Mouse (Mus musculus) neural tube, embryonic 15.5 days (tissue): ENCODE measurements at regions not wholly inside any gene's neighbourhood (a gene's known extent, or its start where the extent isn't known, plus 50 kb on each side); places are given as distances from the start of the nearest gene placed in this dataset.

Experiments used
- ATAC-seq: fragments of 200-750 bp; cut with Nextera tagmentation; 2 replicates; pipeline ENCODE4 v1.8.0; 2017; ENCODE audit warnings: mild to moderate bottlenecking, moderate TSS enrichment, moderate library complexity; ENCODE audit not compliant: low FRiP score
- H3K27ac ChIP-seq: fragments of 300-500 bp; sonication (generic); replicated peaks from 2 replicates; pipeline ENCODE4 v1.5.1; 2015; ENCODE audit warnings: mild to moderate bottlenecking, inconsistent platforms
- H3K27me3 ChIP-seq: fragments of 300-500 bp; sonication (generic); replicated peaks from 2 replicates; pipeline ENCODE4 v1.6.1; 2015; ENCODE audit warnings: inconsistent platforms
- H3K36me3 ChIP-seq: fragments of 300-500 bp; sonication (generic); 2 replicates; pipeline ENCODE4 v1.6.1; 2015; ENCODE audit warnings: inconsistent platforms
- H3K4me1 ChIP-seq: fragments of 300-500 bp; sonication (generic); 2 replicates; pipeline ENCODE4 v1.6.1; 2015; ENCODE audit warnings: inconsistent platforms
- H3K4me2 ChIP-seq: fragments of 300-500 bp; sonication (generic); 2 replicates; pipeline ENCODE4 v1.6.1; 2015; ENCODE audit warnings: inconsistent platforms, mild to moderate bottlenecking, moderate library complexity
- H3K4me3 ChIP-seq: fragments of 300-500 bp; sonication (generic); replicated peaks from 2 replicates; pipeline ENCODE4 v1.5.1; 2015; ENCODE audit warnings: mild to moderate bottlenecking, inconsistent platforms
- H3K9ac ChIP-seq: fragments of 300-500 bp; sonication (generic); replicated peaks from 2 replicates; pipeline ENCODE4 v1.6.1; 2015; ENCODE audit warnings: mild to moderate bottlenecking, inconsistent platforms
- H3K9me3 ChIP-seq: fragments of 300-500 bp; sonication (generic); replicated peaks from 2 replicates; pipeline ENCODE4 v1.6.1; 2016; ENCODE audit warnings: inconsistent platforms
- WGBS: fragments of 180-500 bp; shearing (Covaris S2); methylation state at CpG from one replicate; pipeline ENCODE4 v1.1.7; 2015; ENCODE audit warnings: mixed read lengths; 5-methylcytosine and 5-hydroxymethylcytosine counted together

DNA sequence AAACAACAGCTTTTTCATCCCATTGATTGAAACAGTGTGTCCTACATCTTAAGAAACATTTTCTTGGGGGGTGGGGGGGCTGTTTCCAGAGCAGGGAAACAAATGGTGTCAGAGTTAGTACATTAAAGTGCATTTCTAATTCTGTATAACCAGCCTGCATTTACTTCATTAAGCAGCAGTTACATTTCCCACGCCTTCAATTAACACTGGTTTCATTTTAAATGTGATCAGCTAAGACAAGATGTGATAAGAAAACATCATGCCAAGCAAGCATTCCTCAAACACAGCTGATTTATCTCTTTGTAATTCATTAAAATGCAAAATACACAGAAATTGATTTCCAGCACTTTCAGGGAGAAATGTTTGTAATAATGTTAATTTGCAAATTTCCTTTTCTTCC, 122.0 kb downstream of the Olfr1505 start:
- H3K9ac ChIP-seq, result no peak overlapping the region
- 39% methylated on average over 1 of the region's 1 CpGs for WGBS
- H3K4me1 ChIP-seq, result peaks cover 4% of the 10 kb centered on the region; the same call in 1 of the 2 replicates
- H3K9me3 ChIP-seq, result no peaks in the 10 kb centered on the region
- ATAC-seq, result no peak
- H3K4me3 ChIP-seq, result no peak overlapping the region
- H3K27ac ChIP-seq, result no peak overlapping the region
- H3K36me3 ChIP-seq, result no peaks in the 10 kb centered on the region
- H3K4me2 ChIP-seq, result no peak overlapping the region
- H3K27me3 ChIP-seq, result no peaks in the 10 kb centered on the region

DNA sequence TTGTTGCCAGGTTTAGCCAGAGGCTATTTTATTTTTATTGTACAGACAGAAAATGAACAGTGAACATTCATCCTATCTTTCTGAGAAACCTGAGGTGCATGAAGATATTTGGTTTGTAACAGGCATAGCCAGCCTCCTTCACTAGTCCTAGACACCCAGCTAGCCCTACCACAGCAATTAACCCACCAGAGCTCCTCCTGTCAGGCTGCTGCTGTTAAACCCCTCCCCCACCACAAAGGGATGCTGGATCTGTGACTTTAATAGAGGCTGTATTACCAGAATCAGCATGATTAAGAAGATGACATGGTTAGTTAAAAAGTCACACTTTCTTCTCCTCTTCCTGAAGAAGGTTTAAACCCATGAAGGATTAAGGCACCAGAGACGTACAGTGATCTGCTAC, 122.5 kb downstream of the Olfr1505 start:
- Histone ChIP-seq H3K27me3 (no peaks in the 10 kb centered on the region), H3K9ac (no peak overlapping the region), H3K4me2 (no peak overlapping the region), H3K27ac (no peak overlapping the region), H3K36me3 (no peaks in the 10 kb centered on the region), H3K4me1 (peaks cover 4% of the 10 kb centered on the region; the same call in 1 of the 2 replicates), H3K9me3 (no peaks in the 10 kb centered on the region), H3K4me3 (no peak overlapping the region)
- 49% methylated on average over 1 of the region's 1 CpGs for WGBS
- ATAC-seq, result no peak

DNA sequence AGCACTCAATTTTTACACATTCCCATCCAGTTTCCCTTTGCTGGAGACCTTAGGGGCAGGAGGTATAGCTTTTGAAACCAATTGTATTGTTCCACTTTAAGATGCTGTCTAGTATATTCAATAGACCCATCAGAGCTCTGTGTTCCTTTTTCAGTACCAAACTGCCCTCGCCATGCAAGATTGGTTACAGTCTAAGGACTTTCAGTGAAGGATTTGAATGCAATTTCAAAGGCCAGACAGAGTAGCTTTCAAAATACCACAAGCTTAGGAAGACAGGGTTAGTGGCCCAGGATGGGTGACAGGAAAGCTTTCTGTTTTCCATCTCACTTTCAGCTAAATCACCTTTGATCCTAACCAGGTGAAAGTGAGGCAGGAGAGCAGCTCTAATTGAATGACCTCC, 123.4 kb downstream of the Olfr1505 start:
- Histone ChIP-seq H3K4me3 (no peak overlapping the region), H3K4me2 (no peak overlapping the region), H3K27ac (no peak overlapping the region), H3K4me1 (peaks cover 4% of the 10 kb centered on the region; the same call in 1 of the 2 replicates), H3K27me3 (no peaks in the 10 kb centered on the region), H3K9ac (no peak overlapping the region), H3K9me3 (no peaks in the 10 kb centered on the region), H3K36me3 (no peaks in the 10 kb centered on the region)
- WGBS, result 32% methylated on average over 1 of the region's 1 CpGs
- no peak for ATAC-seq

DNA sequence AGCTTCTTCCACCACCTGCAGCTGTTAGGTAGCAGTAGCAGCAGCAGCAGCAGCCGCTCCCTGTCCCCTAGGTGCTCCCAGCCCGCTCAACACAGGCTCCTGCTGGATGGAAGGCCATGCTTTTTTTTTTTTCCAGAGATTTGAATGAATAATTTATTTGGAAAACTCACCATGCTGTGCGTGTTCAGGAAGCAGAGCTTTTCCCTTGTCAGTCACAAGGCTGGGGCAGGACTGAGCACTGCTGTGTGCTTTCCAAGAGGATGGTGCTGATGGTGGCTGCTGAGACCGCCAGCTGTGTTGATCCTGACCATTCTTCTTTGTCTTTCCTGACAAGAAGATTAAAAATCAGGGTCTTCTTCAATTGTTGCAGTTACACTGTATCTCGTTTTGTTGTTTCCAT, 129.4 kb downstream of the Olfr1505 start:
- no peak overlapping the region for H3K27ac ChIP-seq
- H3K4me2 ChIP-seq, result no peak overlapping the region
- no peak overlapping the region for H3K9ac ChIP-seq
- H3K36me3 ChIP-seq, result no peaks in the 10 kb centered on the region
- no peaks in the 10 kb centered on the region for H3K27me3 ChIP-seq
- WGBS, result 52% methylated on average over 5 of the region's 5 CpGs
- no peak overlapping the region for H3K4me3 ChIP-seq
- no peak for ATAC-seq
- H3K9me3 ChIP-seq, result no peaks in the 10 kb centered on the region
- no peaks in the 10 kb centered on the region for H3K4me1 ChIP-seq

DNA sequence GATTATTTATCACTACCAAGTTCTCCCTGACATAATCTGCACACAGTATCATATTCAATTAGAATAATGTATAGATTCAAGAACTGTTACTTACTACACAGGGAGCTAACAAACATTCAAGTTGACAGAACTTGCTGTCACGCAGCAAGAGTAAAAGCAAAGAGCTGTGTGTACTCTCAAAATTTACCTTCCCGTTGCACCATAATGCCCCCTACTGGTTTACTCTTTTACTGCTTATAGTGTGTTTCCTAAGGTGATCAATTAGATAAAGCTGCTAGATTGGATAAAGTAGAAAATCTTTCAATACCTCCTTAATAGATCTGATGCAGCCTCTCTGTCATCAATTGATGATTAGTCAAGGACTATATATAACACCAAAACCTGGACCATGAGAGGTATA, 132.1 kb downstream of the Olfr1505 start:
- Histone ChIP-seq H3K36me3 (no peaks in the 10 kb centered on the region), H3K27me3 (no peaks in the 10 kb centered on the region), H3K9me3 (no peaks in the 10 kb centered on the region), H3K9ac (no peak overlapping the region), H3K4me1 (no peaks in the 10 kb centered on the region), H3K27ac (no peak overlapping the region), H3K4me3 (no peak overlapping the region), H3K4me2 (no peak overlapping the region)
- 54% methylated on average over 2 of the region's 2 CpGs for WGBS
- ATAC-seq, result no peak

DNA sequence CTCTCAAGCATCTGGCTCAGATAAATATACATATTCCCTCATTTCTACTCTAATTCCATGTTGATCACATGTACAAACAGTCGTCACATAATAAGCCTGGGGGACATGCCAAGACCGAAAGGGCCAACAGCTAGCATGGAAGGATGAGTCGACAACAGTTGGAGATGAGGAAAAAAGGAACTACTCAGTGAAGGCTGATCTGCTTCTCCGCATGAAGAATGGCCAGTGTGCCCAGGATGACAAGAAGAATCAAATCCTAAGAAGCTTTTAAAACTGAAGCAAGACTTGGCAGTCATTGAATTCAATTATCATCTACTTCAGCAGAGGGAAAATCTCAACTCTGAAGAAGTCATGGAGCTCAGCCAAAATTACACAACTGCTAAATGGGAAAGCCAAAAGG, 138.7 kb downstream of the Olfr1505 start:
- Histone ChIP-seq H3K27me3 (no peaks in the 10 kb centered on the region), H3K4me3 (no peak overlapping the region), H3K9ac (no peak overlapping the region), H3K4me1 (no peaks in the 10 kb centered on the region), H3K36me3 (no peaks in the 10 kb centered on the region), H3K4me2 (no peak overlapping the region), H3K9me3 (no peaks in the 10 kb centered on the region), H3K27ac (no peak overlapping the region)
- ATAC-seq, result no peak
- 87% methylated on average over 4 of the region's 4 CpGs for WGBS

DNA sequence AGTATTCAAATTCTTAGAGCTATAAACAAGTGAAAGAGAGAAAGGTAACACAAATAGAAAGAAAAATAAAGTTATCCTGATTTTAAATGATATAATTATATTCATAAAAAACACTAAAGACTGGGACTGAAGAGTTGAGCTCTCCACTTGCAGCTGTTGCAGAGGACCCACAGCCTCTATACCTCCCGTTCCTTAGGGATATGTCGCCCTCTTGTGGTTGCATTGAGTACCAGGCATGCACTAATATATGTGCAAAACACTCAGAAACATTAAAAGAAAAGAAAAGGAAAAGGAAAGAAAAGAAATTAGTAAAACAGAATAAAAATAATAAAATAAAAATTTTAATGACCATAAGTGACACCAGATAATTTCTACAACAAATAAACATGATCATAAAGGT, 167.2 kb downstream of the Olfr1505 start:
- H3K9ac ChIP-seq, result no peak overlapping the region

DNA sequence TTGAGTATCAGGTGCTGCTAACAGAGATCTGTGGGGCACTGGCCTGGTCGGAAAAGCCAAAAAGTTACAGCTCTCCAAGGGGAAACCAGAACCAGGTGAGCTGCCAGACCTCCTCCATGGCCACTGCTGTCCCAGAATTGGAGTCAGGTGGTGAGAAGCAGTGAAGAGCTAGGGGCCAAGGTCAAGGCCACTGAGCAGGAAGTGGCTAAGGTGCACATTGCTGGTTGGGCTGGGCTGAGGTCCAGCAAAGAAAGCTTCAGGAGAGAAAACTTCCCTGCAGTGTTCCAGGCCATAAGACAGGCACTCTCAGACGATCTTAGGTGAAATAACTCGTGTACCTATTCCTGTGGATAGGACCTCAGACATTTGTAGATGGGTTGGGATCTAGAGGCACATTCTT, 171.4 kb downstream of the Olfr1505 start:
- WGBS, result 89% methylated on average over 3 of the region's 3 CpGs
- H3K27ac ChIP-seq, result no peak overlapping the region
- H3K4me3 ChIP-seq, result no peak overlapping the region
- no peak overlapping the region for H3K4me2 ChIP-seq
- no peak overlapping the region for H3K9ac ChIP-seq
- ATAC-seq, result no peak
- no peaks in the 10 kb centered on the region for H3K27me3 ChIP-seq
- no peaks in the 10 kb centered on the region for H3K9me3 ChIP-seq
- H3K4me1 ChIP-seq, result no peaks in the 10 kb centered on the region
- H3K36me3 ChIP-seq, result no peaks in the 10 kb centered on the region

More for the DNA sequence above, 167.2 kb downstream of the Olfr1505 start:
- H3K27ac ChIP-seq, result no peak overlapping the region
- H3K27me3 ChIP-seq, result no peaks in the 10 kb centered on the region
- H3K4me1 ChIP-seq, result no peaks in the 10 kb centered on the region
- no peaks in the 10 kb centered on the region for H3K36me3 ChIP-seq
- no peak overlapping the region for H3K4me2 ChIP-seq
- H3K4me3 ChIP-seq, result no peak overlapping the region
- no peaks in the 10 kb centered on the region for H3K9me3 ChIP-seq
- 14% methylated on average over 2 of the region's 2 CpGs for WGBS
- no peak for ATAC-seq

DNA sequence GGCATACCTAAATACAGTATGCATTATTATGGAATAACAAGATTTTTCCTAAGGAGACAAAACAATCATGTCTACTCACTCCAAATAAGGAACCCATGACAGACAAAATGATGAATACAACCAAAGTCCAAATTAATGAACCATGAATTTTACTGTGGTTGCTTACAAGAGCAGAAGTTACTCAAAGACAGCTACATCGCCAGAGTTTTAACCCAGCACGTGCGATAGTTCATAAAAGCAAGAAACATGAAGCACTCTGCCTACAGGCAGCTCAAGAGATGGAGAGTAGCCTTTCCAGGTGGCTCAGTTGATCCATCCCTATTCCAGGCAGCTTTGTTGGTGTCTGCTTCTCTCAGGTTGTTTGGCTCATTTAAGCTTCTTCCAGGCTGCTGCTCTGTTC, 176.8 kb downstream of the Olfr1505 start:
- H3K9ac ChIP-seq, result no peak overlapping the region
- H3K27ac ChIP-seq, result no peak overlapping the region
- no peaks in the 10 kb centered on the region for H3K4me1 ChIP-seq
- ATAC-seq, result no peak
- H3K4me2 ChIP-seq, result no peak overlapping the region
- 87% methylated on average over 3 of the region's 3 CpGs for WGBS
- H3K4me3 ChIP-seq, result no peak overlapping the region
- no peaks in the 10 kb centered on the region for H3K27me3 ChIP-seq
- H3K9me3 ChIP-seq, result no peaks in the 10 kb centered on the region
- no peaks in the 10 kb centered on the region for H3K36me3 ChIP-seq

DNA sequence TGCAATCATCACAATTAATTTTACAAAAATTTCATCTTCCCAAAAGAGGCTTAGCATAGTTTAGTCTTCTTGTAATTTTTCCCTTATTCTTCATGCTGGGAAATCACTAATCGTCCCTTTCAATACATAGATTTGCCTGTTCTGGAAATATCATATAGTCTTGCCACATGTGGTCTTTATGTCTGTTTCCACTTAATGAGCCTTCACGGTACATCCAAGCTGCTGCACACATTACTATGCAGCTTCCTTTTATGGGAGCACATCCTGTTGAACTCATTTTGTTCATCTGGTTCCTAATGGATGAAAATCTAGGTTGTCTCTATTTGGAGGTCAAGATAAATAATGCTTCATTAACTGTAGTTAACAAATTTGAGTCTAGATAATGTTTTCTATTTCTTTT, 180.9 kb downstream of the Olfr1505 start:
- H3K9me3 ChIP-seq, result no peaks in the 10 kb centered on the region
- H3K27ac ChIP-seq, result no peak overlapping the region
- ATAC-seq, result no peak
- no peaks in the 10 kb centered on the region for H3K36me3 ChIP-seq
- no peaks in the 10 kb centered on the region for H3K27me3 ChIP-seq
- no peak overlapping the region for H3K4me2 ChIP-seq
- 45% methylated on average over 2 of the region's 2 CpGs for WGBS
- no peak overlapping the region for H3K9ac ChIP-seq
- no peak overlapping the region for H3K4me3 ChIP-seq
- H3K4me1 ChIP-seq, result 0 out of 2 replicates have a peak, but pooled peaks cover 3% of the 10 kb centered on the region

DNA sequence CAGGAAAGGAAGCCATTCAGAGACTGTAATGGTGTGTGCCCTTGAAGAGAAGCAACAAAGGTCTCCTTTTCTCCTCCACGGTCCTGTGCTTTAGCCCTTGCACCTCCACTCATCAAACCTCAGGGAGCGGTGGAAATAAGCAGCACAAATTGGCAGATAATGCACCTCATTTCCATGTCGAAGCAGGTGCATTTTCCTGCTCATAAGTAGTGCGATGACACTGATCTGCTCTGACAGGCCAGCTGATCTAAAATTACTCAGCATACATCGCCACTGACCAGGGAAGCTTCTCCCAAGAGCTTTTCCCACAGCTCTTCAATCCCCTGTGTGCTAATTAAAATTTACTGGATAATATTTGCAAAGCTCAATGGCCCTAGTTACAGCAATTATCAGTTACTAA, 182.9 kb downstream of the Olfr1505 start:
- Histone ChIP-seq H3K4me3 (no peak overlapping the region), H3K4me2 (no peak overlapping the region), H3K36me3 (no peaks in the 10 kb centered on the region), H3K9ac (no peak overlapping the region), H3K9me3 (no peaks in the 10 kb centered on the region), H3K27ac (no peak overlapping the region), H3K27me3 (no peaks in the 10 kb centered on the region), H3K4me1 (0 out of 2 replicates have a peak, but pooled peaks cover 3% of the 10 kb centered on the region)
- no peak for ATAC-seq
- 40% methylated on average over 5 of the region's 5 CpGs for WGBS

DNA sequence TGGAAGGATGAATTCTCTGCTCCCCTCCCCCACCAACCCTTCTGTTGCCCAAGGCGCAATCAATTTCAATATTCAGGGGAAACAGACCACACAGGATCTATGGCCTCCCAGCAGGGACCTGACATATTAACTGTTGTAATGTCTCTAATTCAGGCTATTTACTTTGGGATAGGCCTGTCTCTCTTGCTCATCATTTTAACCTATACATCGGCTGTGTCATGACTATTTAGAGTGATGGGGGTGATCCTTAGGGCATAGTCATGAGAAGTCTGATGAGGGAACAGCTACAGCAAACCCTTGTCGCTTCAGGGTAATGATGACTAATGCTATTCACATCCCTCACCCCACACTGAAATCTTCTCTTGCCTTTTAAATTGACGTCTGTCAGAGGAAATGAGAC, 195.8 kb downstream of the Olfr1505 start:
- Histone ChIP-seq H3K36me3 (no peaks in the 10 kb centered on the region), H3K4me1 (no peaks in the 10 kb centered on the region), H3K4me3 (no peak overlapping the region), H3K9me3 (no peaks in the 10 kb centered on the region), H3K27me3 (no peaks in the 10 kb centered on the region), H3K9ac (no peak overlapping the region), H3K4me2 (no peak overlapping the region), H3K27ac (no peak overlapping the region)
- WGBS, result 36% methylated on average over 4 of the region's 4 CpGs
- no peak for ATAC-seq
